9 mouse cellular contexts compared by ENCODE assay signal in genomic region chr5:141139361-141139912, GRCm38 (mm10).
A peak's percentile ranks its signal among the peaks of the same experiment; 100 is the strongest.
DNase-seq lines count a peak whose midpoint lies in the region; ATAC-seq and TF ChIP-seq lines count a peak whose summit lies in the region.
"Had no signal": no experiment of that assay in that cellular context is flagged by ENCODE, and none has a peak within 500 bp of the region (broad histone marks: within the 10 kb centered on the region; RNA-seq: fewer than 3 reads in every experiment).

No protein-coding gene starts in this region.

- 57% methylated on average over 14 of the region's 14 CpGs for WGBS in heart, embryonic 10.5 days
- WGBS in limb, embryonic 13.5 days: 6% methylated on average over 14 of the region's 14 CpGs
- WGBS in lung, postnatal 0 days: 29% methylated on average over 14 of the region's 14 CpGs

- TF ChIP-seq EP300 in lung, postnatal 0 days (IDR thresholded peaks at IDR 0.05): no peak

- H3K9ac ChIP-seq in limb, embryonic 13.5 days: 0 out of 2 replicates have a peak overlapping the region, but pooled peaks have one; percentile 2
- H3K9ac ChIP-seq in lung, postnatal 0 days (replicated peaks; ENCODE audit: low read depth): no peak overlapping the region

- peak overlapping the region; percentile 84; the same call in 1 of the 2 replicates for H3K27ac ChIP-seq in heart, embryonic 10.5 days
- no peak overlapping the region for H3K27ac ChIP-seq in limb, embryonic 13.5 days
- H3K27ac ChIP-seq in lung, postnatal 0 days (ENCODE audit: low read length): no peak overlapping the region

- no peak overlapping the region for H3K4me3 ChIP-seq in heart, embryonic 10.5 days
- H3K4me3 ChIP-seq in limb, embryonic 13.5 days: peak overlapping the region; percentile 17; the same call in 1 of the 2 replicates
- no peak overlapping the region for H3K4me3 ChIP-seq in lung, postnatal 0 days (ENCODE audit: low read depth, low read length)
- H3K4me3 ChIP-seq: erythroblast, embryonic 14.5 days had no signal

- no peaks in the 10 kb centered on the region for H3K36me3 ChIP-seq in heart, embryonic 10.5 days
- H3K36me3 ChIP-seq in limb, embryonic 13.5 days: no peaks in the 10 kb centered on the region
- H3K36me3 ChIP-seq in lung, postnatal 0 days (ENCODE audit: insufficient read depth, low read length): no peaks in the 10 kb centered on the region

- no peak for TF ChIP-seq CTCF in lung, postnatal 0 days (IDR thresholded peaks at IDR 0.05)

- no peaks in the 10 kb centered on the region for H3K9me3 ChIP-seq in heart, embryonic 10.5 days
- H3K9me3 ChIP-seq in limb, embryonic 13.5 days: no peaks in the 10 kb centered on the region
- H3K9me3 ChIP-seq in lung, postnatal 0 days (ENCODE audit: low read length): no peaks in the 10 kb centered on the region

- DNase-seq in heart, embryonic 10.5 days (ENCODE audit: low spot score): no peak
- DNase-seq in heart, postnatal 10 days: no peak
- peak; percentile 31 for DNase-seq in testis, postnatal 10 days (ENCODE audit: low spot score)
- DNase-seq in testis, postnatal 14 days (ENCODE audit: low spot score): no peak
- no peak for DNase-seq in urinary bladder, postnatal 10 days (ENCODE audit: low spot score)
- no peak for DNase-seq in lung, postnatal 0 days (ENCODE audit: low spot score)

- H3K4me1 ChIP-seq in heart, embryonic 10.5 days: peaks cover 48% of the 10 kb centered on the region
- H3K4me1 ChIP-seq in limb, embryonic 13.5 days: peaks cover 30% of the 10 kb centered on the region
- H3K4me1 ChIP-seq in lung, postnatal 0 days (ENCODE audit: insufficient read depth, low read depth, low read length): no peaks in the 10 kb centered on the region

- H3K4me2 ChIP-seq in limb, embryonic 13.5 days (replicated peaks): peak overlapping the region; percentile 55
- no peak overlapping the region for H3K4me2 ChIP-seq in lung, postnatal 0 days (replicated peaks; ENCODE audit: low read depth, low read length)

- intact Hi-C loops in heart, postnatal 10 days (cut with DNase I): no loop called here

- H3K27me3 ChIP-seq in heart, embryonic 10.5 days (ENCODE audit: insufficient read depth, poor library complexity, severe bottlenecking): 0 out of 2 replicates have a peak, but pooled peaks cover 3% of the 10 kb centered on the region
- no peaks in the 10 kb centered on the region for H3K27me3 ChIP-seq in limb, embryonic 13.5 days
- no peaks in the 10 kb centered on the region for H3K27me3 ChIP-seq in lung, postnatal 0 days (replicated peaks; ENCODE audit: insufficient read depth, low read length)

- peak; percentile 54; the same call in 1 of the 2 replicates for ATAC-seq in limb, embryonic 13.5 days (ENCODE audit: low FRiP score, low read depth)
- no peak for ATAC-seq in CD4-positive, CD25-positive, alpha-beta regulatory T cell, adult 4 months
- no peak for ATAC-seq in lung, postnatal 0 days
